Mouse (Mus musculus) layer of hippocampus, adult 8-10 months (tissue): ENCODE data around the gene Naa11. TPM values are rescaled to one million over a fixed set of nuclear protein-coding genes. Genes with fewer than 3 reads are reported as not detected.

Source experiments
- DNase-seq, 2 experiments: peaks; one replicate each; pipeline ENCODE4 v3.0.0; 2022; ENCODE audit warnings: low spot score in 2 of 2
- total RNA-seq, 4 experiments: library from RNA; stranded (reverse); gene quantifications; 2 replicates each; pipeline ENCODE4 v1.2.4; 2022

Gene Naa11
- total RNA-seq, 4 experiments from 2014 or later: not detected

GRCm38 (mm10) chr5:97345129-97345528, 47.0 kb downstream of the Naa11 start:
- no peak for DNase-seq

GRCm38 (mm10) chr5:97344144-97344543, 48.0 kb downstream of the Naa11 start:
- no peak for DNase-seq

- no peak for DNase-seq
These were observed 57.4 kb downstream of the Naa11 start for GRCm38 (mm10) chr5:97334794-97335193.

Other genes with a start within 250 kb of the Naa11 start
- gene Gk2, start 64.6 kb upstream of the Naa11 start, total RNA-seq: not detected